Mouse (Mus musculus): ENCODE data around the gene Gm8947. TPM values are rescaled to one million over a fixed set of nuclear protein-coding genes. Genes with fewer than 3 reads are reported as not detected.

The Gm8947 gene
- polyA plus RNA-seq, 1 experiment from 2014 or later, result not detected

DNA sequence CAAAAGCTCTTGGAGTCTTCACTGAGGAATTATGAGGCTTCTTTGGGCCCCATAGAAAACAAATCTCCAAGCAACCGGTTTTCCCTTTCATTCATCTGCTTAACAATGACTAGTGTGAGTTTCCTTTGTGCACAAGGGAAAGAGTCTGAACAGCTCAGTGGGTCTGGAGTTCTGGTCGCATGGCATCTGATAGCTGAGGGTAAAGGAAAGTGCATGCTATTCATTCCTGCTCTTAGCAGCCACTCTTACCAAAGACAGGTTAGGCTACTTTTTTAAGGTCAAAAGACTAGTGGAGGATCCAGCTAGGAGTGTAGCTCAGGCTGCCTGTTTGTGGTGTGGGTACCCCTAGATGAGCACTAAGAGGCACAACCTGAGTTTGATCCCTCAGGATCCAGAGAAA is 43.4 kb downstream of the Gm8947 start:
- H3K9me3 ChIP-seq (ENCODE audit: control insufficient read depth, low read length), result 0 out of 2 replicates have a peak, but pooled peaks cover 2% of the 10 kb centered on the region
- no peaks in the 10 kb centered on the region for H3K4me1 ChIP-seq (replicated peaks; ENCODE audit: control insufficient read depth, insufficient read depth, low read length)
- no peak overlapping the region for H3K27ac ChIP-seq (ENCODE audit: low read length)
- H3K27me3 ChIP-seq (replicated peaks; ENCODE audit: control insufficient read depth, insufficient read depth, low read length), result no peaks in the 10 kb centered on the region
- H3K36me3 ChIP-seq (ENCODE audit: control insufficient read depth, insufficient read depth), result no peaks in the 10 kb centered on the region
- no peak overlapping the region for H3K9ac ChIP-seq (replicated peaks; ENCODE audit: low read depth, low read length)
- ATAC-seq, result no peak
- no peak overlapping the region for H3K4me3 ChIP-seq (replicated peaks; ENCODE audit: low read length)
- no peak overlapping the region for H3K4me2 ChIP-seq (ENCODE audit: low read length)
- 5% methylated on average over 2 of the region's 2 CpGs for WGBS

DNA sequence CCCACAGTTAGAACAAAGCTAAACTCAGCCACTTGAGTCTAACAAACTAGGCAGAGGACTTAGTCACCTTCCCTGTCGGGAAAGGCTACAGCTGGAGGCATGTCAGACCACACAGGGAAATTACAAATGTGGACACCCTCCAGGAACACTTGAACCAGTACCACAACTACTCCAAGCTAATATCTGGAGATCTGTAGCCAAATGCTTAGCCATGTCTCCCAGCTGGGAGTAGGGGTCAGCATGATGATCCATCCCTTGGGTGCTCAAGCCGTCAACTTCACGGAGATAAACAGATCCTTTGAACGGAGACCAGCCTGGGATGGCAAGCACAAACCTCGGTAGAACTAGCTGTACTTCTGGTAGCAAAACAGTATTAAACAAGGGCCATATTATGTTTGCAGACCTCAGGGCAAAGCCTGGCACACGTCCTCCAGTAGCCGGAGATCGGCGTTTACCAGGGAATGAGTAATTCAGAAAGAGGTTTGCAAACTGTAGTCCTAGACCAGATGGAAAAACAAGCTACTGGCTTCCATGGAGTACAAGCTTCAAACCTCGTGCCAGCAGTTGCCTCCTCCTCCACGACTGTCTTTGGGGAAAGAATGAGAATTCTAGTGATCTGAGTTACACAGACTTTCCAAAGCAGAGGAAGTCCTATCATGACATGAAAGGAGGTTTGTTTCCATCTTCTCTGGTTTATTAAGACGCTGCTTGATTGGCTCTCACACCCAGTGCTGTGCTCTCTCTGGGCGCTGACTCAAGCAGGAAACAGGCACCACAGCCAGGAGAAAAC is 44.2 kb downstream of the Gm8947 start:
- 71% methylated on average over 13 of the region's 13 CpGs for WGBS
- no peak overlapping the region for H3K27ac ChIP-seq (ENCODE audit: low read length)

DNA sequence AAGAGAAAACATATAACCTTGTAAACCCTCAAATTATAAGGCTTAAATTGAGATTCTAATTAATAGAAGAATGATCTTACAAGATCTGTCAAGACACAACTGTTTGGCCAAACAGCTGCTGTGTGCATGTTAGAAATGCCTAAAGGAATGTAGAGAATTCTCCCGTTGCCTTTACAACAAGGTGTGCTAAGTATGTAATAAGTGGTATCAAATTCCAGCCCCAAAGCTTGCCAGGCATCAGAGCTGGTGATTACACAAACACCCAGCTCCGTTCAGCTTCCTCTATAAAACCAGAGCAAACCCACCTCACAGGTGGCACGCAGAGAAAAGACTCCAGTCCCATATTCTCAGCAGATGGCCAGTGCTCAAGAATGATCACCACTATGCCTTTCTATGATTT is 45.6 kb downstream of the Gm8947 start:
- H3K9me3 ChIP-seq (ENCODE audit: control insufficient read depth, low read length), result 0 out of 2 replicates have a peak, but pooled peaks cover 2% of the 10 kb centered on the region
- H3K27me3 ChIP-seq (replicated peaks; ENCODE audit: control insufficient read depth, insufficient read depth, low read length), result no peaks in the 10 kb centered on the region
- H3K4me1 ChIP-seq (replicated peaks; ENCODE audit: control insufficient read depth, insufficient read depth, low read length), result no peaks in the 10 kb centered on the region
- H3K36me3 ChIP-seq (ENCODE audit: control insufficient read depth, insufficient read depth), result no peaks in the 10 kb centered on the region
- H3K4me3 ChIP-seq (replicated peaks; ENCODE audit: low read length), result no peak overlapping the region
- H3K9ac ChIP-seq (replicated peaks; ENCODE audit: low read depth, low read length), result no peak overlapping the region
- no peak overlapping the region for H3K27ac ChIP-seq (ENCODE audit: low read length)
- no peak overlapping the region for H3K4me2 ChIP-seq (ENCODE audit: low read length)
- WGBS, result 91% methylated on average over 3 of the region's 3 CpGs
- ATAC-seq, result no peak

More for the DNA sequence above, 44.2 kb downstream of the Gm8947 start:
- H3K36me3 ChIP-seq (ENCODE audit: control insufficient read depth, insufficient read depth), result no peaks in the 10 kb centered on the region
- H3K9me3 ChIP-seq (ENCODE audit: control insufficient read depth, low read length), result 0 out of 2 replicates have a peak, but pooled peaks cover 2% of the 10 kb centered on the region
- no peak overlapping the region for H3K9ac ChIP-seq (replicated peaks; ENCODE audit: low read depth, low read length)
- H3K4me1 ChIP-seq (replicated peaks; ENCODE audit: control insufficient read depth, insufficient read depth, low read length), result no peaks in the 10 kb centered on the region
- H3K4me2 ChIP-seq (ENCODE audit: low read length), result no peak overlapping the region
- H3K27me3 ChIP-seq (replicated peaks; ENCODE audit: control insufficient read depth, insufficient read depth, low read length), result no peaks in the 10 kb centered on the region
- H3K4me3 ChIP-seq (replicated peaks; ENCODE audit: low read length), result no peak overlapping the region
- ATAC-seq, result 0 out of 2 replicates have a peak, but pooled peaks have one; percentile 31

DNA sequence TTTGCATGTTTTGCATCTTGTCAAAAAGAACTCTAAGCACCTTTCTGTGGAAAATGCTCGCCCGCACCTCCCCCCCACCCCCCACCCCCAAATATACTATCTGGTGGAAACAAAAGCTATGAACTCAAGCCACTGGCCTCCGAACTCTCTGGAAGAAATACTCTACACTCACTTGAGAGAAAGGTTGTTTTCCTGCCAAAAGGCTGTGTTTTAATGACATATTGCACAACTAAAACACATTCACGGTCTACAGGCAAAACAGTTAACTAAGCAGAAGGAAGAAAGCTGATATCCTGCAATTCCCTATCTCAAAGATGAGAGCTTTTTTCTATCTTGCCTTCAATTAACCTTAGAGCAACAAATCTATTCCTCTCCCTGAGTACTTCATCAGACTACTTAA is 51.2 kb downstream of the Gm8947 start:
- no peak for ATAC-seq
- H3K27me3 ChIP-seq (replicated peaks; ENCODE audit: control insufficient read depth, insufficient read depth, low read length), result no peaks in the 10 kb centered on the region
- WGBS, result 84% methylated on average over 4 of the region's 4 CpGs

More for the DNA sequence above, 51.2 kb downstream of the Gm8947 start:
- Histone ChIP-seq H3K4me2 (ENCODE audit: low read length) (no peak overlapping the region), H3K9ac (replicated peaks; ENCODE audit: low read depth, low read length) (no peak overlapping the region), H3K9me3 (ENCODE audit: control insufficient read depth, low read length) (0 out of 2 replicates have a peak, but pooled peaks cover 2% of the 10 kb centered on the region), H3K36me3 (ENCODE audit: control insufficient read depth, insufficient read depth) (no peaks in the 10 kb centered on the region), H3K4me3 (replicated peaks; ENCODE audit: low read length) (no peak overlapping the region), H3K27ac (ENCODE audit: low read length) (no peak overlapping the region), H3K4me1 (replicated peaks; ENCODE audit: control insufficient read depth, insufficient read depth, low read length) (no peaks in the 10 kb centered on the region)

Other genes starting within 250 kb of the Gm8947 start
- gene Hmcn1, start 198.9 kb upstream of the Gm8947 start, polyA plus RNA-seq (2015; fragmentation: Nextera tagmentation; extraction: Ambion mirVana), result 0.81 and 1.3 TPM in 2 replicates
- not detected in 2 replicates for gene Gm47985, start 9.8 kb upstream of the Gm8947 start, polyA plus RNA-seq (2015; fragmentation: Nextera tagmentation; extraction: Ambion mirVana)
- gene Gm47995, start 6.1 kb downstream of the Gm8947 start, polyA plus RNA-seq (2015; fragmentation: Nextera tagmentation; extraction: Ambion mirVana), result not detected in 2 replicates
- not detected in 2 replicates for gene 3110040M04Rik, start 11.7 kb downstream of the Gm8947 start, polyA plus RNA-seq (2015; fragmentation: Nextera tagmentation; extraction: Ambion mirVana)
- not detected in 2 replicates for gene Gm47996, start 17.8 kb downstream of the Gm8947 start, polyA plus RNA-seq (2015; fragmentation: Nextera tagmentation; extraction: Ambion mirVana)
- 388 and 450 TPM in 2 replicates for gene Ivns1abp, start 152.1 kb downstream of the Gm8947 start, polyA plus RNA-seq (2015; fragmentation: Nextera tagmentation; extraction: Ambion mirVana)
- gene Swt1, start 236.1 kb downstream of the Gm8947 start, polyA plus RNA-seq (2015; fragmentation: Nextera tagmentation; extraction: Ambion mirVana), result 17.7 and 21.0 TPM in 2 replicates
- gene Trmt1l, start 236.2 kb downstream of the Gm8947 start, polyA plus RNA-seq (2015; fragmentation: Nextera tagmentation; extraction: Ambion mirVana), result 50.5 and 52.3 TPM in 2 replicates

Data from forebrain, embryonic 16.5 days (tissue).